Mouse (Mus musculus): ENCODE measurements around the gene Gm42517. TPM values are rescaled to one million over a fixed set of nuclear protein-coding genes. Genes with fewer than 3 reads are reported as not detected.

Gm42517 gene
- 0.08 TPM in 1 of 2 replicates, not detected in the other for polyA plus RNA-seq (2015; fragmentation: Nextera tagmentation; extraction: Ambion mirVana)

GRCm38 (mm10) chr5:108367871-108368332, at the start of gene Gm42517:
TSS of gene Gm42517 (minus strand) at chr5:108367922.
- Histone ChIP-seq H3K4me3 (peak within 1 kb of the TSS; percentile 58), H3K36me3 (no peaks in the 10 kb centered on the region), H3K27ac (no peak within 1 kb of the TSS), H3K9me3 (no peaks in the 10 kb centered on the region), H3K4me1 (peaks cover 29% of the 10 kb centered on the region), H3K4me2 (replicated peaks) (peak within 1 kb of the TSS; percentile 95), H3K27me3 (peaks cover 97% of the 10 kb centered on the region), H3K9ac (peak within 1 kb of the TSS; percentile 63)
- 1% methylated on average over 20 of the region's 36 CpGs for WGBS
- ATAC-seq (ENCODE audit: low FRiP score, low read depth): no peak

- no peaks in the 10 kb centered on the region for H3K9me3 ChIP-seq
- WGBS: 75% methylated on average over 2 of the region's 2 CpGs
- no peak overlapping the region for H3K4me2 ChIP-seq (replicated peaks)
- no peak overlapping the region for H3K4me3 ChIP-seq
- no peak overlapping the region for H3K27ac ChIP-seq
- no peak for ATAC-seq (ENCODE audit: low FRiP score, low read depth)
- no peaks in the 10 kb centered on the region for H3K4me1 ChIP-seq
- no peak overlapping the region for H3K9ac ChIP-seq
- no peaks in the 10 kb centered on the region for H3K27me3 ChIP-seq
- H3K36me3 ChIP-seq: no peaks in the 10 kb centered on the region
These were observed 47.0 kb upstream of the Gm42517 start for GRCm38 (mm10) chr5:108414711-108415110.

DNA sequence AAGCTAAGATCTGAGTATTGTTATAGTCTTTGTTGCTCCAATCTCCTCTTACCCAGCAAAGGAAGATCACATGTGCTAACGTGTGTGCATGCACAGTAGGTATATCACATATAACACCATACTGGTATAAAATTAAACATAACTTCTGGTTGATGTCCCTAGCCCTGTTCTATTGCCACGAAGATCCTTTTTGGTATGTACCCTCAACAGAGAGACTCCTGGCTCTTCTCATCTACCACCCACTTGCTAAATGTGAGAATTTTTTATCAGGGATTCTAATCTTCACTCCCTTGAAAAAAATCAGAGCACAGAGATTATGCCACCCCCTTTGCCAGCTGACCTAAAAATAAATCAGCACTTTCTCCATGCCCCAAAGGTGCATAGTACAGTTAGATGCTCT, 39.3 kb upstream of the Gm42517 start:
- no peak for ATAC-seq (ENCODE audit: low FRiP score, low read depth)
- Histone ChIP-seq H3K36me3 (no peaks in the 10 kb centered on the region), H3K4me3 (no peak overlapping the region), H3K9ac (no peak overlapping the region), H3K9me3 (no peaks in the 10 kb centered on the region), H3K4me2 (replicated peaks) (no peak overlapping the region), H3K27ac (no peak overlapping the region), H3K4me1 (no peaks in the 10 kb centered on the region), H3K27me3 (no peaks in the 10 kb centered on the region)
- WGBS: 75% methylated on average over 2 of the region's 2 CpGs

DNA sequence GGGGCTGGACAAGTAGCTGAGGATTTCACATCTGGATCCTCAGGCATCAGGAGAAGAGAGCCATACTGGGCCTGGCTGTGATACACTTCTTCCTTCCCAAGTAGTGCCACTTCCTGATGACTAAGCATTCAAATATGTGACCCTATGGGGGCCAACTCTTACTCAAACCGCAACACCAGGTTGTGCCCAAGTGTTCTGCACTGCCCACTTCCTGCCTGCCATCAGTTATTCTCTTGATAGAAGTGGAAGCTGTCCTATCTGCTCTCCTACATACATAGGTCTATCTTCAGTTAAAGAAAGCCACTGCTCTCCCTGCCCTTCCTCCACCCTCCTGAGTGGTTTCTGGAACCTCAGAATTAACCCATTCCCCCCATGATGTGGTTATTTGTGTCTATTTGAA, 37.7 kb upstream of the Gm42517 start:
- Histone ChIP-seq H3K4me1 (no peaks in the 10 kb centered on the region), H3K36me3 (no peaks in the 10 kb centered on the region), H3K9ac (no peak overlapping the region), H3K9me3 (no peaks in the 10 kb centered on the region), H3K27me3 (no peaks in the 10 kb centered on the region), H3K4me2 (replicated peaks) (no peak overlapping the region), H3K4me3 (no peak overlapping the region), H3K27ac (no peak overlapping the region)
- ATAC-seq (ENCODE audit: low FRiP score, low read depth): no peak
- 68% methylated on average over 1 of the region's 1 CpGs for WGBS

DNA sequence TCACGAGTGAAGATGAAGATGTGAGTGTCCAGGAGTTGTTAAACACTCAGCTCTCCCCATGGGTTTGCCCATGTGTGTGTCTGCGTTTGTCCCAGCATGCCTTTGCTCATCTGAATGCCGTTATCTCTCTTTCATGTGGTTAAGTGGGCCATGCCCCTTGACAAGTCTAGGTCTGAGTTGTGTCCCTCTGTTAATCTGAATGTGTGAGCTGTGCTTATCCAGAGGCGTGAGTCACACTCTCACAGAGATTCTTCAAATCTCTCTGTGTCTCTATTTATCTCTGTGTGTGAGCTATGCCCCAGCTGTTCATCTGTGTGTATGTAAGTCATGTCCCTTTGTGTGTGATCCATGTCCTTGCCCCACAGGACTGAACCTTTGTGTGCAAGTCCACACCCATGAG, 35.7 kb upstream of the Gm42517 start:
- ATAC-seq (ENCODE audit: low FRiP score, low read depth): no peak
- 77% methylated on average over 4 of the region's 4 CpGs for WGBS
- Histone ChIP-seq H3K27me3 (no peaks in the 10 kb centered on the region), H3K4me1 (no peaks in the 10 kb centered on the region), H3K4me3 (no peak overlapping the region), H3K4me2 (replicated peaks) (no peak overlapping the region), H3K9ac (no peak overlapping the region), H3K36me3 (no peaks in the 10 kb centered on the region), H3K27ac (no peak overlapping the region), H3K9me3 (no peaks in the 10 kb centered on the region)

DNA sequence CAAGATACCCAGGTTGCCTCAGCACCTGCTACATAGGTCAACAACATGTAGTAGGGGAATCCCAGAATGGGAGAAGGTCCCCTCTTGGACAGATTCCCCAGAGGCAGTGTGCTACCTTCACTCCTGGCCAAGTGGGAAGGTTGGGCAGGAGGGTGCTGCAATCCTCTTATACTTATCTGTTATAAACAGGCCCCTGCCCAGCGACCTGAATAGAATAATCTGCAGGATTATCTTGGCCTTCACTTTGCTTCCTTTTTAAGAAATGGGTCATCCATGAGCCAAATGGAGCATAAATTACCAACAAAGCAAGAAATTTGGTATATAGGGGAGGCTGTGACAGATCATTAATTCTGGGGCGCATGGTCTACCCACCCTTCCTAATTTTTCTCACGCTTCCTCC, 22.0 kb upstream of the Gm42517 start:
- Histone ChIP-seq H3K9me3 (no peaks in the 10 kb centered on the region), H3K27ac (no peak overlapping the region), H3K4me2 (replicated peaks) (no peak overlapping the region), H3K9ac (no peak overlapping the region), H3K4me1 (no peaks in the 10 kb centered on the region), H3K27me3 (0 out of 2 replicates have a peak, but pooled peaks cover 9% of the 10 kb centered on the region), H3K36me3 (no peaks in the 10 kb centered on the region), H3K4me3 (no peak overlapping the region)
- no peak for ATAC-seq (ENCODE audit: low FRiP score, low read depth)
- 69% methylated on average over 3 of the region's 3 CpGs for WGBS

DNA sequence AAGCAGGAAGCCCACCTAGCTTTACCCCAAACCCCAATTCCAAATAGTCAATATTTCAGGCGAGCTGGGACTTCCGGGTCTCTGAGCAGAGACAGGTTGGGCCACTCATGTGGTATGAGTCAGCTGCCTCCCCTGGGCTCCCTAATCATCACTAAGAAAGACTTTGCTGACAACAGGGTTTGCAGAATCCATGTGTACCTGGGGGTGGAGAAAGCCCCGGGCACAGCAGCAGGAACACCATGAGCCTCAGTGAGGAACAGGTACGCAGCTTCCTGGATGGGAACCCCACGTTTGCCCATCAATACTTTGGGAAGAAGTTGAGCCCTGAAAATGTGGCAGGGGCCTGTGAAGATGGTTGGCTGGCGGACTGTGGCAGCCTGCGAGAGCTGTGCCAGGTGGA, 20.5 kb upstream of the Gm42517 start, which contains the start of gene Pde6b:
Pde6b (plus strand) TSS at position 191 of the 400 bp plus-strand sequence.
- Histone ChIP-seq H3K4me2 (replicated peaks) (no peak within 1 kb of the TSS), H3K9me3 (no peaks in the 10 kb centered on the region), H3K36me3 (no peaks in the 10 kb centered on the region), H3K4me3 (no peak within 1 kb of the TSS), H3K27ac (no peak within 1 kb of the TSS), H3K27me3 (0 out of 2 replicates have a peak, but pooled peaks cover 9% of the 10 kb centered on the region), H3K9ac (no peak within 1 kb of the TSS), H3K4me1 (no peaks in the 10 kb centered on the region)
- WGBS: 71% methylated on average over 7 of the region's 7 CpGs
- ATAC-seq (ENCODE audit: low FRiP score, low read depth): no peak

DNA sequence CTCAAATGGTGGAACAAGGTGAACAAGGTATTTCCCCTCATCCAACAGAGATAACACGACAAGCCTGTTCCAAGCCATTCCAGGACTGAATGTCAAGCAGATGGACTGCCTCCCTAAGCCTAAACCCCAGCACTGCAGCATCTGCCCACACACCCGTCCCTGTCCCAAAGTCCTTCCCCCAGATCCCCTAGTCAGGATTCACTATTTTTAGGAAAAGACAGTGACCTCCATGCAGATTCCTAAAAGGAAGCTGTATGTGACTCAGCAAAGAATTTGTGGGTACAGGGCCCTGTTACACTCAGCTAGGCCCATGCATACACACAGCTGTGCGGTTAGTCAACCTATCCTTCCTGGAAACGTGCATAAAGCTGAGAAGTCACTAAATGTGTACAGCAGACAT, 18.7 kb upstream of the Gm42517 start:
- Histone ChIP-seq H3K27ac (no peak overlapping the region), H3K9me3 (no peaks in the 10 kb centered on the region), H3K27me3 (0 out of 2 replicates have a peak, but pooled peaks cover 9% of the 10 kb centered on the region), H3K4me1 (no peaks in the 10 kb centered on the region), H3K4me2 (replicated peaks) (no peak overlapping the region), H3K36me3 (no peaks in the 10 kb centered on the region), H3K4me3 (no peak overlapping the region), H3K9ac (no peak overlapping the region)
- WGBS: 71% methylated on average over 4 of the region's 4 CpGs
- no peak for ATAC-seq (ENCODE audit: low FRiP score, low read depth)

- Histone ChIP-seq H3K4me2 (replicated peaks) (no peak overlapping the region), H3K36me3 (no peaks in the 10 kb centered on the region), H3K27me3 (0 out of 2 replicates have a peak, but pooled peaks cover 9% of the 10 kb centered on the region), H3K4me1 (no peaks in the 10 kb centered on the region), H3K4me3 (no peak overlapping the region), H3K27ac (no peak overlapping the region), H3K9me3 (no peaks in the 10 kb centered on the region), H3K9ac (no peak overlapping the region)
- no peak for ATAC-seq (ENCODE audit: low FRiP score, low read depth)
- WGBS: 89% methylated on average over 2 of the region's 2 CpGs
These were observed 17.9 kb upstream of the Gm42517 start for GRCm38 (mm10) chr5:108385632-108386031.

GRCm38 (mm10) chr5:108378346-108378745, 10.6 kb upstream of the Gm42517 start:
- 79% methylated on average over 4 of the region's 4 CpGs for WGBS
- ATAC-seq (ENCODE audit: low FRiP score, low read depth): no peak
- H3K36me3 ChIP-seq: no peaks in the 10 kb centered on the region

DNA sequence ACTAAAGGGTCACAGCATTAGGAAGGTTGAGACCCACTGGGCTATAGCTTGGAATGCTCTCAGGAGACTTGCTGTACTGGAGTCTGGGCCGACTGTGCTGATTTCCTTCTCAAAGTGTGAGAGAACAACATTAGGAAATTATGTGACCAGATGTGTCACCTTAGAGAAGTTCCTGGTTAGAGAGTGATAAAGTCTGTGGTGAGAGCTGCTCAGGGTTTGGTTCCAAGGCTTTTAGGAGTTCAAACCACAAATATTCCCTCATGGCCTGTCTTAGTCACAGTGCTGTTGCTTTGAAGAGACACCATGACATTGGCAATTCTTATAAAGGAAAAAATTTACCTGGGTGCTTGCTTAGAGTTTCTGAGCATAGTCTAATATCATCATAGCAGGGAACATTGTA, 8.3 kb upstream of the Gm42517 start:
- Histone ChIP-seq H3K27ac (no peak overlapping the region), H3K9me3 (no peaks in the 10 kb centered on the region), H3K4me2 (replicated peaks) (no peak overlapping the region), H3K36me3 (no peaks in the 10 kb centered on the region), H3K4me1 (no peaks in the 10 kb centered on the region), H3K4me3 (no peak overlapping the region), H3K27me3 (peaks cover 42% of the 10 kb centered on the region), H3K9ac (no peak overlapping the region)
- 57% methylated on average over 1 of the region's 1 CpGs for WGBS
- no peak for ATAC-seq (ENCODE audit: low FRiP score, low read depth)

More at GRCm38 (mm10) chr5:108378346-108378745, 10.6 kb upstream of the Gm42517 start:
- Histone ChIP-seq H3K9me3 (no peaks in the 10 kb centered on the region), H3K27ac (no peak overlapping the region), H3K4me3 (no peak overlapping the region), H3K4me2 (replicated peaks) (no peak overlapping the region), H3K27me3 (peaks cover 20% of the 10 kb centered on the region), H3K4me1 (no peaks in the 10 kb centered on the region), H3K9ac (no peak overlapping the region)

DNA sequence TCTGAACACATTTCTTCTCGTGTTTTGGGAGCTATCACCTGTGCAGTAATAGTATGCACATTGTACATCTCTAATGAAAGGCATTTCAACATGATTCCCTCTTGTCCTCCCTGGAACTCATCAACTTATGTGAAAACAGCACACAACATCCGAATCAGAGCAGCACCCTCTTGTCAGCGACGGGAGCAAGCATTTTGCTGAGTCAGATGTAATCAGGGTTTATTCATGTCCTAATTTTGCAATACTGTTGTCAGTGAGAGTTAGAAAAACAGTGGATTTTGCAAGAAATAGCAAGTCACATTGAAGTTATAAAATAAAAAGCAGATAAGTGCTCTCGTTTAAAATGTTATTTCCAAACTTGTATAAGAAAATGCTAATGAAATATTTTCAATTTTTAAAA, 6.4 kb upstream of the Gm42517 start:
- Histone ChIP-seq H3K27me3 (peaks cover 61% of the 10 kb centered on the region), H3K36me3 (no peaks in the 10 kb centered on the region), H3K27ac (no peak overlapping the region), H3K9me3 (no peaks in the 10 kb centered on the region), H3K4me3 (no peak overlapping the region), H3K4me2 (replicated peaks) (no peak overlapping the region), H3K9ac (no peak overlapping the region), H3K4me1 (peaks cover 6% of the 10 kb centered on the region)
- no peak for ATAC-seq (ENCODE audit: low FRiP score, low read depth)
- WGBS: 66% methylated on average over 5 of the region's 5 CpGs

GRCm38 (mm10) chr5:108369964-108370363, 2.2 kb upstream of the Gm42517 start:
- H3K4me2 ChIP-seq (replicated peaks): no peak overlapping the region
- no peak overlapping the region for H3K27ac ChIP-seq
- H3K36me3 ChIP-seq: no peaks in the 10 kb centered on the region
- no peaks in the 10 kb centered on the region for H3K9me3 ChIP-seq
- no peak overlapping the region for H3K4me3 ChIP-seq
- H3K9ac ChIP-seq: no peak overlapping the region
- ATAC-seq (ENCODE audit: low FRiP score, low read depth): no peak
- H3K4me1 ChIP-seq: peaks cover 29% of the 10 kb centered on the region
- under 1% methylated on average over 6 of the region's 6 CpGs for WGBS
- peaks cover 91% of the 10 kb centered on the region for H3K27me3 ChIP-seq
